Mouse (Mus musculus): ENCODE measurements around the gene Stab2. TPM values are rescaled to one million over a fixed set of nuclear protein-coding genes. Genes with fewer than 3 reads are reported as not detected.

The Stab2 gene
- polyA plus RNA-seq, 1 experiment from 2014 or later: 85.0 TPM

DNA sequence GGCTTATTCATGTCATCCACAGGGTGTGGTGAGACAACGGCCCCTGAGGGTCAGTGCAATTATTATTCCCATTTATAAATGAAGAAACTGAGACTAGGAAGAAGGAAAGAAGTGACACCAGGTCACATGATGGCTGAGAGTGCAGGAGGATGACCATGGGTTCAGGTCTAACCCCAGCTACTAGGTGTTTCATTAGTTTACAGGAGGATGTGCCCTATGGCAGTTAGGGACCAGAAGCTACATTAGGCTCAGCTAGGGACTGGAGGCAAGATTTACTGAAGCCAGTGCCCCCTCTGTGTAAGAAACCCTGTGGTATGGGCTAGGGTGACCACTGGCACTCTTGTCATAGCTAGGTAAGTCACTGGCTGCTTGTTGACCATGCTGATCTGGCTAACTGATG is 116.8 kb downstream of the Stab2 start:
- Histone ChIP-seq H3K27ac (no peak overlapping the region), H3K79me2 (ENCODE audit: inconsistent target) (no peaks in the 10 kb centered on the region), H3K36me3 (ENCODE audit: inconsistent target) (no peaks in the 10 kb centered on the region), H3K4me3 (ENCODE audit: inconsistent target) (no peak overlapping the region)
- 100% methylated on average over 1 of the region's 1 CpGs for WGBS (ENCODE audit: missing documents)

DNA sequence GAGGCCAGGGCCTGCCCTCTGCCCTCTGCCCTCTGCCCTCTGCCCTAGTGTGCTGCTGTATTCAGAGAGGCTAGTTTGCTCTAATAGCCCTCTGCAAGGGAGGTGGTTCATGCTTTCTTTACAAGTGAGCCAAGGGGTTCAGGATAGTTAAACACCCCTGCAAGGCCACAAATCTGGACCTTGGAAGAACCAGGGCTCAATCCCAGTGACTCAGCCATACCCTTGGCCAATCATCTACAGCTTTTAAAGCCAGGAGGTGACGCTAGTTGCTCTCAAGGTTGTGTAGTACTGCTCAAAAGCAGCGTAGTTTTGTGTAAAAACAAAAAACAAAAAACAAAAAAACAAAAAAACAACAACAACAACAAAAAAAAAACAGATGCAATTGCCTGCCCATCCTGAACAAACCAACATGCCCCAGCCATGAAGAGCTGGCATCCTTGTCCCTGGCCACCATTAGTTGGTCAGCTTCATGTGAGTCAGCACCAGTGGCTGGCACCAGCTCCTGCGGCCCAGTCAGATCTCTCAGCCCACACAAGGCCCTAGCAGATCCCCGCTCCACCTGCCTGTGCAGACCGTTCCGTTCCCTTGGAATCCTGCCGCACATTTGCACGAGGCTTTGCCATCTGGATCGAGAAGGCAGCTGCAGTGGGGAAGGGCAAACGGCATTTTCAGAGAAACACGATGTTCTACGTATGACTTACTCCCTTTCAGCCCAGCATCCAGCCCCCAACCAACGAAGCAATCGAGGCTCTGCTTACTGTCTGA is 117.5 kb downstream of the Stab2 start:
- WGBS (ENCODE audit: missing documents): 95% methylated on average over 14 of the region's 14 CpGs
- Histone ChIP-seq H3K36me3 (ENCODE audit: inconsistent target) (no peaks in the 10 kb centered on the region), H3K4me3 (ENCODE audit: inconsistent target) (no peak overlapping the region), H3K79me2 (ENCODE audit: inconsistent target) (no peaks in the 10 kb centered on the region), H3K27ac (no peak overlapping the region)

DNA sequence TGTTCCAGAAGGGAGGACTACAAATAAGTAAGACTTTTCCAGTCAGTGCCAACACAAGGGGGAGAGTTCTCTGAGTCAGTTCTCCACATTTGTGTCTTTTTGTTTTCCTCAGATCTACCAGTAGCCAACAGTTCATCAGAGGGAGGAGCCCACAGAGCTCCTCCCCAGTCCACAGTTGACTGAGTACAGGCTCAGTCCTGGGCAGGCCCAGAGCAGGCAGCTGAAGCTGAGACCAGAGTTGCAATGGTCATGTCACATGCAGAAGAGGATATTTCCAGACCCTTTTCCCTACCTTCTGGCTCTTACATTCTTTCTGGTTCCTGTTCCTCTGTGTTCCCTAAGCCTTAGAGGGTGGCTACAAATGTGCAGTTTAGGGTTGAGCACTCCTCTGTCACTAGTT is 118.4 kb downstream of the Stab2 start:
- no peaks in the 10 kb centered on the region for H3K36me3 ChIP-seq (ENCODE audit: inconsistent target)
- peak overlapping the region; percentile 55 for H3K27ac ChIP-seq
- H3K4me3 ChIP-seq (ENCODE audit: inconsistent target): no peak overlapping the region
- H3K79me2 ChIP-seq (ENCODE audit: inconsistent target): no peaks in the 10 kb centered on the region

DNA sequence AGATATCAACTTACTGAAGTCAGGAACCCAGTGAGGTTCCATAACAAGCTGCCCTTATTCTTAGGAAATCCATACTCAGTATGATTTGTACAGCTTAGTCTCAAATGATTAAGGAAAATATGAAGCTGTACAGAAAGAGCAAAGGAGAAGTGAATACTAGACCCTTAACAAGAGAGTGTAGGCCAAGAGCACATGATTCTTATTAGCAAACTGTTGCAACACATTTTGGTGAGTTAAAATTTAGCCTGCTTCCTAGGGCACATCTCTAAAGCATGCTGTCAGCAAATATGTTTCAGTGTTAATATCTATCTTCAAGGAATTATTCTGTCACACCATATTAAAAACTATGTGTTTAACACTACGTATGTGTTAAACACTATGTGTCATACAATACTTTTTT is 121.4 kb downstream of the Stab2 start:
- WGBS (ENCODE audit: missing documents): 100% methylated on average over 1 of the region's 1 CpGs
- peak overlapping the region; percentile 89 for H3K27ac ChIP-seq

DNA sequence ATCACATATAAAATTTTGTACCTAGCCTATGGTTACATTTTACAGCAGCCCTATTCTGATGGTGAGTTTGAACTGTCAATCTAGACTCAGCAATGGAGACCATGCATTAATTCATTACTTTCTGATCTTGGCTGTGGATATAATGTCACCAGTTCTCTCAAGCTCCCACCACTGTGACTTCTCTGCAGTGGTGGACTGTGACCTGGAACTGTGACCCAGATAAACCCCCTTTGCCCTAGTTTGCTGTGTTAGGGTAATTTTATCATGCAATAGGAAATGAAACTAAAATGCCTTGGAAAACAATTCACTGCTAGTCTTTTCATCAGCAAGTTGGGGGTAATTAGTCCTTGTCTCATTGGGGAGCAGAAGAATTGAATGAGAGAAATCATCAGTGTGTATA is 126.4 kb downstream of the Stab2 start:
- peak overlapping the region; percentile 27; the same call in 1 of the 2 replicates for H3K27ac ChIP-seq
- no peaks in the 10 kb centered on the region for H3K36me3 ChIP-seq (ENCODE audit: inconsistent target)

More for the DNA sequence above, 121.4 kb downstream of the Stab2 start:
- no peaks in the 10 kb centered on the region for H3K79me2 ChIP-seq (ENCODE audit: inconsistent target)
- H3K36me3 ChIP-seq (ENCODE audit: inconsistent target): no peaks in the 10 kb centered on the region
- H3K4me3 ChIP-seq (ENCODE audit: inconsistent target): no peak overlapping the region

DNA sequence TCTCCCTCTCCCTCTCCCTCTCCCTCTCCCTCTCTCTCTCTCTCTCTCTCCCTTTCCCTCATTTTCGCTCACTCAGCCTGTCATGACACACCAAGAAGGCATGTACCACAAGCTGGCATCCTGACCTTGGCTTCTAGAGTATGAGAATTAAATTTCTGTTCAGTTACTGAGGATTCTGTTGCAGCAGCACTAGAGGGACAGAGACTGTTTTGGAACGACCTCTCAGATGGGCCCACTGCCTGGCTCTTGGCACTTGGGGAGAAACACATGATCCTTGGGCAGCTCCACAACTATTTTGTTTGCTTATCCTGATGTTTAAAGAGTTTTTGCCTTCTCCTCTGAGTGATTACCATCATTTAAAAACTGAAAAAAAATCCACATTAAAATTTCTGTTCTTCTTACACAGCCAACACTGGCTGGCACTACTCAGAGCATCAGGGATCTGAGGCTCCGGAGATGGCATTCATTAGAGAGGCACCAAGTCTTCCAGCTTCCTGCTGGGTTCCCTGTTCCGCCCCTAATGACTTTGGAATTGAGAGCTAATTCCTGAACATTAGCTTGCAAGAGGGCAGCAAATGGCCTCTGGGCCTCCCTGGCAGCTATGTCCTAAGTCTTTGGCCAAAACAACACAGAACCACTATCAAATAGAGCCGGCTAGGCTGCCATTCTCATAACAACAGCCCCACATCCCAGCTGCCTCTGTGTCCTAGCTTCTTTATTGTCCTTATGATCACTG is 127.6 kb downstream of the Stab2 start:
- H3K27ac ChIP-seq: no peak overlapping the region
- H3K36me3 ChIP-seq (ENCODE audit: inconsistent target): no peaks in the 10 kb centered on the region
- H3K79me2 ChIP-seq (ENCODE audit: inconsistent target): no peaks in the 10 kb centered on the region
- WGBS (ENCODE audit: missing documents): 87% methylated on average over 4 of the region's 5 CpGs
- no peak overlapping the region for H3K4me3 ChIP-seq (ENCODE audit: inconsistent target)

More for the DNA sequence above, 126.4 kb downstream of the Stab2 start:
- Histone ChIP-seq H3K79me2 (ENCODE audit: inconsistent target) (no peaks in the 10 kb centered on the region), H3K4me3 (ENCODE audit: inconsistent target) (no peak overlapping the region)

DNA sequence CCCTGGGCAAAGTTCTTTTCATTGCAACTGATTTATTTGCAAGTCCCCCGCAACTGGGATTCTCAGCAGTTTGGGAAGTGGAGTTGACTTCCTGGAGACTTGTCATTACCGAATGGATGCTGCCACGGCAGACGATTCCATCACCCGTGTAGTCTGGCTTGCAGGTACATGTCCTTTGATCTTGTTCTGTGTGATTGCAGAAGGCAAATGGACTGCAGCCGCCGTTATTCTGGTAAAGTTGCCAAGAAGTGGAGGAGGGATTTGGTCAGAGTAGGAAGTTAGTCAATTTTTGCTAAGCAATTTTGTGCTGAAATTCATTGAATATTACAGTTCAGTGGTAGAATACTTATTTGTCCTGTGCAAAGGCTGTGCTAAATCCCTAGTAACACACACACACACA is 129.1 kb downstream of the Stab2 start:
- Histone ChIP-seq H3K36me3 (ENCODE audit: inconsistent target) (no peaks in the 10 kb centered on the region), H3K4me3 (ENCODE audit: inconsistent target) (no peak overlapping the region), H3K79me2 (ENCODE audit: inconsistent target) (no peaks in the 10 kb centered on the region), H3K27ac (no peak overlapping the region)
- 88% methylated on average over 7 of the region's 7 CpGs for WGBS (ENCODE audit: missing documents)

DNA sequence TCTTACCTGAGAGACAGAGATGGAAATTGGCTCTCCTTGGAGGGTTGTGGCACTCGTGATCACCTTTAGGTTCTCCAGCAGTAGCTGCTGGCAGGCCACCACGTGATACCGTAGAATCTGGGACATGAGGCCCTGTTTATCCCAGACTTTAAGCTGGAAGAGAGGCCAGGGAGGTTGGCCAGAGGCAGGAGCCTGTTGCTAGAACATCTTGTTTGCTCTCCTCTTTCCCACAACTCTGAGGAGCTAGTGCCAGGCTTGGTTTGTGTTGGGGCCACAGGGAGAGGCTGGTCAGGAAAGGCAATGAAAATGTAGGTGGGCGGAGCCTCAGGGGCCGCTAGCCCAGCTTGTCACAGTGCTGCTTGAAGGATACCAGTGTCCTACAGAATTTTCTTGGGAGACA is 135.2 kb downstream of the Stab2 start:
- no peak overlapping the region for H3K27ac ChIP-seq
- H3K79me2 ChIP-seq (ENCODE audit: inconsistent target): no peaks in the 10 kb centered on the region
- no peak overlapping the region for H3K4me3 ChIP-seq (ENCODE audit: inconsistent target)
- H3K36me3 ChIP-seq (ENCODE audit: inconsistent target): no peaks in the 10 kb centered on the region
- 84% methylated on average over 5 of the region's 5 CpGs for WGBS (ENCODE audit: missing documents)

DNA sequence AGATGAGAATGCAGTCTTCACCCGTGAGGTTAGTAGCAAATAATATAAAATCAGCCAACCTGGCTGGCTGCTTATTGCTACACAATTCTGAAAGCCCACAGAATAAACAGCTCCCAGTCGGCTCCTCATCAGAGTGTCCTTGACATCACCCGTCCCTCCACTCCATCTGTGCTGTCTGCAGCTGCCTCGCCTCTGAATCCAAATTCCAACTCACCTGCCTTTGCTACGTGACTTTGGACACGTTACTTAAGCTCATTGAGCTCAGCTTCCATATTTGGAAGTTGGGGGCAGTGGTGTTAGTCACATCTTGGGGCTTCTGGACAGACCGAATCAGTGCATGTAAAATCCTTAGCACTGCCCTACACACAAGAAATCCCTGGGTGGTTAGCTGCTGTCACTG is 135.7 kb downstream of the Stab2 start:
- Histone ChIP-seq H3K36me3 (ENCODE audit: inconsistent target) (no peaks in the 10 kb centered on the region), H3K27ac (no peak overlapping the region), H3K4me3 (ENCODE audit: inconsistent target) (no peak overlapping the region), H3K79me2 (ENCODE audit: inconsistent target) (no peaks in the 10 kb centered on the region)
- WGBS (ENCODE audit: missing documents): 85% methylated on average over 7 of the region's 7 CpGs

DNA sequence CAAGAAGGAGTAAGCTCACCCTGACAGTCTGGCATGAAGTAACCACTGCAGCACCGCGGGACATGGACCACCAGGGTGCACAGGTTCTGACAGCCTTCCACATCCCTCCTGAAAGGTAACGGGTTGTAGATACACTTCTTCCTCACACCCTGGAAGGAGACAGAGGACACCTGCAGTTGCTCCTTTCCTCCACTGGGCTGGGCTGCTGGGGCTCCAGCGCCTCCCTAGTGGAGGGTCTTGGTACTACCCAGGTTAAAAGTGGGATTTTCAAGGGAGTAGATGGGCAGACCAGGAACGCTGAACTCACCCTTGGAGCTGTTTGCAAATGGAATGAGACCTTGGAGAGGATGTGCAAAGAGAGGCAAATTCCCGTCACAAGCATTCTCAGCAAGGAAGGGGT is 144.4 kb downstream of the Stab2 start:
- Histone ChIP-seq H3K36me3 (ENCODE audit: inconsistent target) (no peaks in the 10 kb centered on the region), H3K27ac (no peak overlapping the region), H3K79me2 (ENCODE audit: inconsistent target) (no peaks in the 10 kb centered on the region), H3K4me3 (ENCODE audit: inconsistent target) (no peak overlapping the region)
- WGBS (ENCODE audit: missing documents): 93% methylated on average over 6 of the region's 6 CpGs

DNA sequence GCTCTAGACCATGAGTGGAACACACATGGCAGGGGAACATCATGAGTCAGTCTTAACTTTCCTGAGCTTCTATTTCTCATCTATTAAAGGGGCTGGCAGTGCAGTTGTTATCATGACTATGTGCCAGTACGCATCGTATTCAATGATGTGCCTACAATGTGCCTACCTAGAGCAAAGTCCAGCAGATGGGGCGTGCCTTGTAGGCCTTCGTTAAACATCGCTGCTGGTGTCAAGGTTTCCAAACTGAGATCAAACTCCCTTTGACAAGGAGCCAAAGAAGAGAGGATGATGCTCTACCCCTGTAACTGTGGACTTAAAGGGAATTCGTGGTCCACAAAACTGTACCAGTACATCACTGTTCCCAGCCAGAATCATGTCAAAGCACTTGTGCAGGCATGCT is 145.3 kb downstream of the Stab2 start:
- 88% methylated on average over 6 of the region's 6 CpGs for WGBS (ENCODE audit: missing documents)
- H3K27ac ChIP-seq: no peak overlapping the region
- no peak overlapping the region for H3K4me3 ChIP-seq (ENCODE audit: inconsistent target)
- H3K36me3 ChIP-seq (ENCODE audit: inconsistent target): no peaks in the 10 kb centered on the region
- no peaks in the 10 kb centered on the region for H3K79me2 ChIP-seq (ENCODE audit: inconsistent target)

DNA sequence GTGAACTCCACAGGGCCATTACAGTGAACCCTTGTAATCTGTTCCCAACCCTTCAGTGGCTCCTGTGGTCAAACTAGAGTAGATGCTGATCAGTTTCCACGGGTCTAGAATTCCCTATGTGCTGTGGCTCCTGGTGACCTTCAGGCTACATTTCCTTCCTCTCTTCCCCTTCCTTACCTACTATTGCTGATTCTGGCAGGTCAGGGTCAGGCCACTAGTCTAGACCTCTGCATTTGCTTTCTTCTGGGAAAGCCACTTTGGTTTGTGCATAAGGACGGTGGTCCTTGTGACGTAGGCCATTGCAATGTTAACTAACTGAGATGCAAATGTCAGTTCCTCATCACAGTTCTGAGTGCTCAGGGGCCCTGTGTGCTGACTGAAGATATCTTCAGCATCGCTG is 147.4 kb downstream of the Stab2 start:
- Histone ChIP-seq H3K27ac (no peak overlapping the region), H3K36me3 (ENCODE audit: inconsistent target) (no peaks in the 10 kb centered on the region), H3K4me3 (ENCODE audit: inconsistent target) (no peak overlapping the region), H3K79me2 (ENCODE audit: inconsistent target) (no peaks in the 10 kb centered on the region)
- WGBS (ENCODE audit: missing documents): 78% methylated on average over 3 of the region's 4 CpGs

DNA sequence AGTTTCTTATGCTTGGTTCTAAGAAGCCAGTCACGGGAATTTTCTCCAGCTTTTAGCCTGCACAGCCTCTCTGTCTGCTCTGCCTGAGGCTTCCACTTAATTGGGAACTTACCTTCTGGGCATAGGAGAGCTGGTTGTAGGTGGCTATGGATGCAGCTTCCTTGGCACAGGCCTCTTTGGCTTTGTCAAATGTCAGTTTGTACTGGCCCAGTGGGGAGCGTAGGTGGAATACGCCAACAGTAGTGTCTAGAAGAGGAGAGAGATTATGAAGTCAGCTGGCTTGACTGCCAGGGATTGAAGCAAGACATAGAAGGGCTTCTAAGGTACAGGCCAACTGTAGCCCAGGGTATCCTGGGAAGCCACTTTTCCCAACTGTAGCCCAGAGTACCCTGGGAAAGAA is 154.4 kb downstream of the Stab2 start:
- no peaks in the 10 kb centered on the region for H3K36me3 ChIP-seq (ENCODE audit: inconsistent target)
- 93% methylated on average over 3 of the region's 3 CpGs for WGBS (ENCODE audit: missing documents)

DNA sequence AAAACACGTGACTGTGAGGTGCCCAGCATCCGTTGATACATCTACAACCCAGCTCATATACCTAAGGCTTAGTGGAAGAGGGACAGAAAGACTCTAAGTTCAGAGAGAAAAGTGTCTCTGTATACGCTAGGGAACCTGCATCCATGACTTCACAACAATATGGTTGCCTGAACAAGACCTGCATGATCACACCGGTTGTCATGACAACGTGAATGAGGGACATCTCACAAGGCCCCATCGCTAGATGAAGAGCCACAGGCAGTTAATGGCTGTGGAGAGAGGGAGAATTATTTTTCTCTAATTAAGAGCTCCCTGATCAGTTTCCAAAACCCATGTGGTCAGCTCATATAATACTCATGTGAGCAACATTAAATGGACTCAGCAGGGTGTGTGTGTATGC is 155.7 kb downstream of the Stab2 start:
- Histone ChIP-seq H3K36me3 (ENCODE audit: inconsistent target) (no peaks in the 10 kb centered on the region), H3K79me2 (ENCODE audit: inconsistent target) (no peaks in the 10 kb centered on the region), H3K4me3 (ENCODE audit: inconsistent target) (no peak overlapping the region), H3K27ac (no peak overlapping the region)
- 86% methylated on average over 6 of the region's 6 CpGs for WGBS (ENCODE audit: missing documents)

More for the DNA sequence above, 154.4 kb downstream of the Stab2 start:
- H3K79me2 ChIP-seq (ENCODE audit: inconsistent target): no peaks in the 10 kb centered on the region
- H3K27ac ChIP-seq: no peak overlapping the region
- H3K4me3 ChIP-seq (ENCODE audit: inconsistent target): no peak overlapping the region

DNA sequence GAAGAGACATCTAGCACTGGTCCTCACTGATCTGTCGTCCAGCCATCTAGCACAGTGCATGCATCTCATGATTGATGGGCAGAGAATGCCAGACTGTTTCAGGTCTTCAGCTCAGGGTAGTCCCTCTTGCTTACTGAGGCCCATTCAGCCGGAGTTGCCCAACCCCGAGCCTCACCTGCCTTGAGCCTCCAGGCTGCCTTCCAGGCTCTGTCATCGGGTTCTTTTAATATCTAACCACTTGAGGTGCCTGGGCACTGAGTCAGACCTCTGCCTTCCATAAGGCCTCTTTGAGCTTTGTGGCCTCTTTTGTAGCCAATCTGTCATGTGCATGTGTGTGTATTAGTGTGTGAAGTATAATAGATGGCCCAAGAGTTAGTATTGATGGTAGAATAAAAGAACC is 158.3 kb downstream of the Stab2 start:
- 85% methylated on average over 3 of the region's 4 CpGs for WGBS (ENCODE audit: missing documents)
- Histone ChIP-seq H3K79me2 (ENCODE audit: inconsistent target) (no peaks in the 10 kb centered on the region), H3K36me3 (ENCODE audit: inconsistent target) (no peaks in the 10 kb centered on the region), H3K4me3 (ENCODE audit: inconsistent target) (no peak overlapping the region), H3K27ac (no peak overlapping the region)
